Mouse (Mus musculus): Measurements from ENCODE around the gene Cpxm1. TPM values are rescaled to one million over a fixed set of nuclear protein-coding genes. Genes with fewer than 3 reads are reported as not detected.

The Cpxm1 gene
- polyA plus RNA-seq, 1 experiment: 89.5 TPM

DNA sequence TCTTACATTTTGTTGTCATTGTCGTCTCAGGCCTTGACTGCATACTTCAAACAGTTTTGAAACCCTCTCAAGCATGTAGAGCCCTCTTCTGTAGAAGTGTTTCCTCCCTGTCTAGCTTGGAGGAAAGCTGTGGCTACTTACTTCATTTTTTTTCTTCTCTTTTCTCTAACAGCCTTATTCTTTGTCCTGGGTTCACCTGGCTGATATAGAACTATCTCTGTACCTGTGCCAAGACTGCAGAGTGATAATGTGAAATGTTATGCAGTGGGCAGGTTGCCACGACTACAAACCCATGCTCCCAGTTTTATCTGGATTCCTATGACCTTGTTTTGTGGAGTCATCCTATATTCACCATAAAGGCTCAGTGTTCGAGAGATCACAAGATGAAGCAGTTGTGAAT is 33.1 kb upstream of the Cpxm1 start:
- no peak overlapping the region for H3K4me3 ChIP-seq (ENCODE audit: control insufficient read depth, low read depth, low read length)
- TF ChIP-seq POLR2A (IDR thresholded peaks at IDR 0.05; ENCODE audit: control insufficient read depth, low read depth, low read length) (no peak), CTCF (IDR thresholded peaks at IDR 0.05; ENCODE audit: control insufficient read depth, insufficient read depth, insufficient replicate concordance, low read depth, low read length) (no peak)
- H3K4me1 ChIP-seq (ENCODE audit: control insufficient read depth, insufficient read depth, low read length): peaks cover 1% of the 10 kb centered on the region; the same call in 1 of the 2 replicates
- no peaks in the 10 kb centered on the region for H3K27me3 ChIP-seq (ENCODE audit: control insufficient read depth, insufficient read depth, low read length)
- no peaks in the 10 kb centered on the region for H3K36me3 ChIP-seq (ENCODE audit: control insufficient read depth, insufficient read depth, low read length)
- no peak overlapping the region for H3K27ac ChIP-seq (ENCODE audit: control insufficient read depth, insufficient read depth, low read depth, low read length)

DNA sequence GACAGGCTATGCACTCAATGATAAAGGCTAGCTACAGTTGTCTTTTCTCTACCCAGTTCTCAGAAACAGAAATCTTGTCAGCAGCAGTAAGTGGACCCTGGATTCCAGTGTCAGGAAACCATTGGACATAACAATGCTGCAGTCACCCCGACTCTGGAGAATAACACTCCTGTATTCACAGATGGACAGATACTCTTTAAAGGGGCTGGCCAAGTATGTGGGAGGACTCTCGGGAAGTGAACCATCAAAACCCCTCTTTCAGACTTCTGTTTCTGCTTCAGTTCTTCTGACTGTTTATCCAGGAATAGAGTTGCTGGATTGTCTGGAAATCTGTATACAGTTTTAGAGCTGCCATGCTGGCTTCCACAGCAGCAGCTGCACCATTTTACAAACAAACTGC is 32.5 kb upstream of the Cpxm1 start:
- Histone ChIP-seq H3K4me3 (ENCODE audit: control insufficient read depth, low read depth, low read length) (no peak overlapping the region), H3K27me3 (ENCODE audit: control insufficient read depth, insufficient read depth, low read length) (no peaks in the 10 kb centered on the region), H3K36me3 (ENCODE audit: control insufficient read depth, insufficient read depth, low read length) (no peaks in the 10 kb centered on the region), H3K27ac (ENCODE audit: control insufficient read depth, insufficient read depth, low read depth, low read length) (no peak overlapping the region), H3K4me1 (ENCODE audit: control insufficient read depth, insufficient read depth, low read length) (peaks cover 2% of the 10 kb centered on the region; the same call in 1 of the 2 replicates)
- TF ChIP-seq CTCF (IDR thresholded peaks at IDR 0.05; ENCODE audit: control insufficient read depth, insufficient read depth, insufficient replicate concordance, low read depth, low read length) (no peak), POLR2A (IDR thresholded peaks at IDR 0.05; ENCODE audit: control insufficient read depth, low read depth, low read length) (no peak)

DNA sequence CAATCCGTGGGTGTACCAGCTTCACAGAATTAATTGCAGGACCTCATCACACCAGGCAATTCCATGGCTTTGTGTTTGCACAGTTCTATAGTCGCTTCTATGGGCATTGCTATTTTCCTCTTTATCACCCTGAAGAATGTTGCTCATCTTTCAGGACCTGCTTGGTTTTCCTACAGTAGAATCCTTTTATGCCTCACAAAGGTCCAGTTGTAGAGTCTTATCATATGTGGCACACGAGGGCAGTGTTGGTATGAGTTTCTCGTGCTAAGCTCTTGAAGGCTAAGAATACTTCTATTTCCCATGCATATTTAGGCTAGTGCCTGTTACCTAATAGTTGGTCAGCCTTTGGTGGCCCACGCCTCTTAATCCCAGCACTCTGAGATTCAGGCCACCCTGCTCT is 27.7 kb upstream of the Cpxm1 start:
- Histone ChIP-seq H3K4me1 (ENCODE audit: control insufficient read depth, insufficient read depth, low read length) (peaks cover 9% of the 10 kb centered on the region), H3K27ac (ENCODE audit: control insufficient read depth, insufficient read depth, low read depth, low read length) (no peak overlapping the region), H3K27me3 (ENCODE audit: control insufficient read depth, insufficient read depth, low read length) (no peaks in the 10 kb centered on the region), H3K36me3 (ENCODE audit: control insufficient read depth, insufficient read depth, low read length) (no peaks in the 10 kb centered on the region), H3K4me3 (ENCODE audit: control insufficient read depth, low read depth, low read length) (peak overlapping the region; percentile 93; the same call in 1 of the 2 replicates)
- no peak for TF ChIP-seq POLR2A (IDR thresholded peaks at IDR 0.05; ENCODE audit: control insufficient read depth, low read depth, low read length)
- no peak for TF ChIP-seq CTCF (IDR thresholded peaks at IDR 0.05; ENCODE audit: control insufficient read depth, insufficient read depth, insufficient replicate concordance, low read depth, low read length)

DNA sequence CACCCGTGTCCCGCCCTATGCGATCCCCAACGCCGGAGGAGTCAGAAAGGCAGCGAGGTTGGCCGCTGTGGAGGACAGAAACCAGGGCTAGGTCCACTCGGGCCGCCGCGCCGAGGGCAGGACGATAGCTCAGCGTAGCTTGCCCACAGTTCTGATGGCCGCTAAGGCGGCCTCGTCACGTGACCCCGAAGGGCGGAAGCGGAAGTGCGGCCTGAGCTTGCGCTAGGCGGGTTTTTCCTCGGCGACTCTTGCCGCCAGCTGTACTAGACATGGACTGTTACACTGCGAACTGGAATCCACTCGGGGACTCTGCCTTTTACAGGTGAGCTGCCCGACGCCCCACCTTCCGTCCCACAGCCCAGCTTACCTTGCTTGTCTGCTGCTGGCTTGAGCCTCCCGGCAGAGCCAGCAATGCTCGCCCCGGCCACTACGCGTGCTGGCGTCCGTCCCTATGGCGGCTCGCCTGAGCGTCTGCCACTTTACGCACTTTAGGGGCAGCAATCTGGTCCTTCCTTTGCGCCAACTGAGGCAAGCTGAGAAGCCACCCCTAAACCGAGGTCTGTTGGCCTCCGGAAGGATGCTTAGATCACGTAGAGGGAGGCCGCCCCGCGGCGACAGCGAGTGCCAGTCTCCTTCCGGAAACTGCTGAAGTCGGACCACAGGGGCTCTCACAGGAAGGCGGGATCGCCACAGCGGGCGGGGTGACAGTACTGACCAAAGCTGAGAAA is 26.9 kb upstream of the Cpxm1 start, which contains the start of the genes Vps16 and Pced1a:
TSS of gene Vps16 (plus strand) at position 214 of the 728 bp plus-strand sequence.
TSS of gene Pced1a (minus strand) at position 576 of the 728 bp plus-strand sequence.
- Histone ChIP-seq H3K27me3 (ENCODE audit: control insufficient read depth, insufficient read depth, low read length) (no peaks in the 10 kb centered on the region), H3K4me1 (ENCODE audit: control insufficient read depth, insufficient read depth, low read length) (peaks cover 9% of the 10 kb centered on the region), H3K36me3 (ENCODE audit: control insufficient read depth, insufficient read depth, low read length) (no peaks in the 10 kb centered on the region), H3K4me3 (ENCODE audit: control insufficient read depth, low read depth, low read length) (peak within 1 kb of the TSS; percentile 93), H3K27ac (ENCODE audit: control insufficient read depth, insufficient read depth, low read depth, low read length) (peak within 1 kb of the TSS; percentile 92)
- peak; percentile 78; the same call in 1 of the 2 replicates for TF ChIP-seq POLR2A (IDR thresholded peaks at IDR 0.05; ENCODE audit: control insufficient read depth, low read depth, low read length)
- TF ChIP-seq CTCF (IDR thresholded peaks at IDR 0.05; ENCODE audit: control insufficient read depth, insufficient read depth, insufficient replicate concordance, low read depth, low read length): peak; percentile 47; the same call in 1 of the 2 replicates

DNA sequence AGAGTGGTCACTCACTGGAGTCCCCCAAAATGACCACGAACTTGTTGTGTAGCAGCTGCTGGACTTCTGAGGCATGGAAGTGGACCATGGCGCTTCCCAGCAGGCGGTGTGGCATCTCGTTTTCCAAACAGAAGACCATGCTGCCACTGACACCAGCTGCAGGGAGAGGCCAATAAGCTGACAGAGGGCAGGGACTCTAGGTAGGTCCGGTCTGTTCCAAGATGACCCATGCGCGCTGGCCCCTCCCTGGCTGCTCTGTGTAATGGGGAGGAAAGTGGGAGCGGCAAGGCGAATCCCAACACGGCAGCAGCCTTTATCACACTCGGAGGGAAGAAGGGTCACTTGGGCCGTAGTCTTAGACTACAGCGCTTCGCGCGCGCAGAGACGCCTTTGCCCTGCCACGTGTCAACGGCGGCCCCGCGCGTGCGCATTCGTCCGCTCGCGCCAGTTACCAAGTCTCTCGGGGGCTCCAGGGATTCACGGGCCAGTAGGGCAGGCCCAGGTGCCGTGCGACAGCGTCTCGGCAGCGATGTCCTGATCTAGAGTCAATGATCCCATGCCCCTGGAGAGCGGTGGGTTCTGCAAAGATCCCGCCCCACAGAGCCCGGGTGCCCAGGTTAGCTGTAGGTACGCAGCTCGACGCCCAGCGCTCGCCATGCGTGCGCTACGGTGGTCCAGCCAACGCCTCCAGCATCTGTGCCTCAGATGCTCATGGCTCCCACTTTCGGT is 26.2 kb upstream of the Cpxm1 start:
- peak overlapping the region; percentile 93 for H3K4me3 ChIP-seq (ENCODE audit: control insufficient read depth, low read depth, low read length)
- peaks cover 9% of the 10 kb centered on the region for H3K4me1 ChIP-seq (ENCODE audit: control insufficient read depth, insufficient read depth, low read length)
- H3K36me3 ChIP-seq (ENCODE audit: control insufficient read depth, insufficient read depth, low read length): no peaks in the 10 kb centered on the region
- peak overlapping the region; percentile 92 for H3K27ac ChIP-seq (ENCODE audit: control insufficient read depth, insufficient read depth, low read depth, low read length)
- TF ChIP-seq CTCF (IDR thresholded peaks at IDR 0.05; ENCODE audit: control insufficient read depth, insufficient read depth, insufficient replicate concordance, low read depth, low read length) (no peak), POLR2A (IDR thresholded peaks at IDR 0.05; ENCODE audit: control insufficient read depth, low read depth, low read length) (no peak)
- H3K27me3 ChIP-seq (ENCODE audit: control insufficient read depth, insufficient read depth, low read length): no peaks in the 10 kb centered on the region

DNA sequence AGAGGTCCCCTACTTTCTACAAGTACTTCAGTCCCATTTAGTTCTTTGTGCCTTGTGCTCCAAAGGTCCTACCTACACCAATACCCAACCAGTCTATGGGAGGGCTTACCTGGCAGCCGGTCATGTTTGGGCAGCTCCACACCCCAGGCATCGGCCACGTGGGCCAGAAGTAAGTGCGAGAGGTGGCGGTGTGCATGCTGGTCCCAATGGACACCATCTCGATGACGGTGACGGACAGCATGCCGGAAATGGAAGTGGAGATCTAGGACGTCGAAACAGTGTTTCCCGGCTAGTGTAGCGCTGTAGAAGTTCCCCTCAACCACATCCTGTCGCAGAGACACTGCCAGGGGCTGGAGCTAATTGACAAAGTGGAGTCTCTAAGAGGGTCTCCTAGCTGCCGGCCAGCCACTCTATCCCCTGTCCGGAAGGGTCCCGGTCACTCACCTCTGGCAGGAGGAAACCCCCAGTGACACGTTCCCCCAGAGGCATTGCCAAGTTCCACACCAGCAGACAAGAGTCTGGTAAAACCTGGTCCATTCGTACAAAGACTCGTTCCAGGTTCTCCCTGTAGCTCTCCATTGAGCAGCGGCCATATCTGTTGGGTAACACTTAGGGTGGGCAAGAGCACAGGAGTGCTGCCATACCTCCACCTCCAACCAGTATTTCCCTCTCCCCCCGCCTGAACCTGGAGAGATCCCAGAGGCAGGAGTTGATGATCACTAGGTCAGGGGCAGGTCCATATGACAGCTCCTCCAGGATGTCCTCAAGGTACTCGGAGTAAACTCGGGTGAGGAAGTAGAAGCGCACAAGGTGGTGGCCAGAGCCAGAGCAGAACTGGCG is 24.6 kb upstream of the Cpxm1 start:
- Histone ChIP-seq H3K27me3 (ENCODE audit: control insufficient read depth, insufficient read depth, low read length) (no peaks in the 10 kb centered on the region), H3K27ac (ENCODE audit: control insufficient read depth, insufficient read depth, low read depth, low read length) (no peak overlapping the region), H3K4me3 (ENCODE audit: control insufficient read depth, low read depth, low read length) (peak overlapping the region; percentile 33), H3K36me3 (ENCODE audit: control insufficient read depth, insufficient read depth, low read length) (no peaks in the 10 kb centered on the region), H3K4me1 (ENCODE audit: control insufficient read depth, insufficient read depth, low read length) (peaks cover 9% of the 10 kb centered on the region)
- no peak for TF ChIP-seq CTCF (IDR thresholded peaks at IDR 0.05; ENCODE audit: control insufficient read depth, insufficient read depth, insufficient replicate concordance, low read depth, low read length)
- TF ChIP-seq POLR2A (IDR thresholded peaks at IDR 0.05; ENCODE audit: control insufficient read depth, low read depth, low read length): no peak

Measured in testis, adult 2 months (tissue).